Mouse (Mus musculus) WW6 (cell line): ENCODE measurements at regions not wholly inside any gene's neighbourhood (a gene's known extent, or its start where the extent isn't known, plus 50 kb on each side); places are given as distances from the start of the nearest gene placed in this dataset.

Experiments
- DNase-seq: peaks from one replicate; pipeline ENCODE4 v3.0.0-alpha.2; 2013; ENCODE audit warnings: low read depth, low spot score

DNA sequence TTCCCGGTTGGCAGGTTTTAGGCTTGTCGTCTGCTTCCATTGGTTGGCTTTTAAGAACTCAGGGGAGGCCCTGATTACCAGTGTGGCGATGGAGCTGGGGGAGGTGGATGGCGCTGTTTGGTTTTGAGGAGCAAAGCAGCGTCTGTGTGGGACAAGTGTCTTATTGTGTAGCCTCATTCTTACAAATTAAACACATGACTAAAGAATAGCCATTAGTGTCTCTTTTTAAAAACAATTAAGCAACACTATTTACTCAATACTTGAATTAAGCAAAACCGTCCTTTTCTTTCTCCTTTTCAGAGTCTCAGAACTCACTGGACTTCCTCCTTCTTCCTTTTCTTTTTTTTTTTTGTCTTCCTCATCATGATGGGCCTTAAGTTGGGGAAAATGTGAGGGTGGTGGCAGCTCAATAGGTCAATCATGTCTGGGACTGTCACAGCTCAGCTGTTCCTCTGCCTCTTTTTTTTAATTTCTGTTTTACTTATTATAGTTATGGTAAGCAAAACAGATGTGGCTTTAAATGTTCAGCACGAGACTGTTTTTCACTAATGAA, 89.1 kb downstream of the Kcnrg start:
- DNase-seq: no peak

DNA sequence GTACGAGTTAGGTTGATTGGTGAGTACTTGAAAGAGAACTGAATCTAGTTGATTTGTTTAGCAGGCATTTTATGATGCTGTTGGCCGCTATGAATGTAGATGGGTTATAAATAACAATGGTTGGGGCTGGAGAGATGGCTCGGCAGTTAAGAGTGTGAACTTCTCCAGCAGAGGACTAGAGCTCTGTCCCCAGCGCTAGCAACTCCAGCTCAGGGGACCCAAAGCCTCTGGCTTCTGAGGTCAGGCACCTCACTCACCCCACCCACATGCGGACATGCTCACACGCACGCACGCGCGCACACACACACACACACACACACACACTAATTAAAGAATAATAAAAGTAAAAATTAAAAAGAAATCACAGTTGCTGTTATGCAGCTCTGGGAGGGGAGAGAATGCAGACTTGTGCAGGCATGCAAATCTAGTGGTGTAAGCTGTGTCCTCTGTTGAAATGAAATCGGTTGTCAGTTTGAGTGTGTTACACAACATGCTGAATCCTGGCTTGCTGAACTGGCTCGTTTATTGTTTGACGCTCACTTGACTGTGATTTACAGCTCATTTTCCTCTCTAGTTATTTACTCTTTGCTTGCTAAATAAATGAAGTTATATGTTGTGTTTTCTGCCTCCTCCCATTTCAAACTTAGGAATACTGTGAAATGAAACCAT, 89.8 kb downstream of the Kcnrg start:
- DNase-seq: no peak

DNA sequence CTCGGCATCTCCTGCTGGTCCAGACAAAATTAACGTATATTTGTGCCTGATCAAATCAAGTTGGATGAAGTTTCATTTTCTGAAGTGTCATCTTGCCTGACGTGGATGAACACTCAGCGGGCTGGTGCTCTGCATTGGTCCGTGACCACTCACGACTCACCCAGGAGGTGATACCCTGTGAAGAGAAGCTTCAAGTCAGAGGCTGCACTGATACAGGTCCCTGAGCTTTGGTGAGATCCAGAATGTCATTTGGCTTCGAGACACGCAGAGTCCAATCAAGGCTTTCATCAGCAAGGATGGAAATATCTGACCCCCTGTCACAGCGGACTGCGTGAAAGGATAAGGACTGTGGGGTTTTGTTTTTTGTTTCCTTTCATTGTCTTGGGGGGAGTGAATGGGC, 90.4 kb downstream of the Kcnrg start:
- no peak for DNase-seq

DNA sequence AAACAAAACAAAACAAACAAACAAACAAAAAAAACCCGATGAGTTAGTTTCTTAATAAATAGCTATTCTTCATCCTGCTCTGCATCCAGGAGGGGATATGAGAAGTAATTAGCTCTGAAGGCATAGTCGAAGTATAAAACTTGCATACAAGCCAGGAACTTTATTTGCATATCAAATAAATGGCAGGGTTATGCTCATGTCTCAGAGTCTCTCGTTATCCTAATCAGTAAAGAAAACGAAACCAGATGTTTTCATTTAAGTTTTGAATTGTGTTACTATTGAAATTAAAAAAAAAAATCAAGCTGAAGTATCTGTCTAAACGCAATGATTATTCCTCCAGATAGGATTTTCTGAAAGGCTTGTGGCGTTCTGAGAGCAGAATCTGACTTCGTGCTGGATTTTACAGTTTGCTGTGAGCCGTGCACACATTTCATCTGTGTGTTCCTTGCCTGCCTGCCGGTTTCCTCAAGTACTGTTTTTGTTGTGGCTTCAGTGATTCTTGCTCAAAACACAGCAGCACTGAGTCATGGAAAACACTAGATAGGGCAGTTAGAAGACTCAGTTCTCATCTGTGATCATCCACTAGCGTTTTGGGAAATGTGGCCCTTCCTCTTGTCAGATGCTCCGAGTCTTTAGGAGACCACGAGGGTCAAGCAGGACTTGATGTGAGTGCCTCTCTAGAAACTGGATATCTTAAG, 91.2 kb downstream of the Kcnrg start:
- DNase-seq: no peak

DNA sequence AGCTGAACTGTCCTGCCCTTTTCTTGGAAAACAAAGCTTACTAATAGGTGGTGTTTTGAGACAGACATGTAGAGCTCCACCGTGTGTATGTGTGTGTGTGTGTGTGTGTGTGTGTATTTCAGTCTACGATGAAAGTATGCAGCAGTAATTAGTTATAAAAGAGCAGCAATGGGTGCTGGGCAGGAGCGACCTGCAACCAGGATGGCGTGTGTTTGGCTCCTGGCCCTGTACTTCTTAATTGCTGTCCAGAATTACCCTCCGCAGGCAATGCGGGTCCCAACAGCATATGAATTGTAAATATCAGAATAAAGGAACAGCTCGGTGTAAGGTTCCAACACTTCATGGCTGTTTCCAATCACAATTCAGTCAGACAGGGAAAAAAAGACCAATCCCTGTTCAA, 92.4 kb downstream of the Kcnrg start:
- DNase-seq: no peak

DNA sequence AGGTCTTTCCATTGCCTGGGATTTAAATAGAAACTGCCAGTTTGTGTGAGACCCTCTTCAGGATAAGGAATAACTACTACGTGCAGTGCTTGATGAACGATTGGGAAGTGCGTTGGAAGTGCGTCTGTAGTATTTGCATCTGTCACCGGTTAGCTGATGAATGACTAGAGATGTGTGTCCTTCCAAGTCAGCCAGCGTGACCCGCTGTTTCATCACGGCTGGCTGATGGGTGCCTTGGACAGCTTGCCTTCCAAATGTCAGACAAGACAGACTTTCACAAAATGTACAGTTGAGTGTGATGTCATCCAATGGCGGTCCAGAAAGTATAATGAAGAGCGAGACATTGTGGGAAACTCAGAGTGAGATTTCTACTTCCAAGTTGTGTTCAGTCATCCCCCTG, 93.9 kb downstream of the Kcnrg start:
- DNase-seq: no peak

DNA sequence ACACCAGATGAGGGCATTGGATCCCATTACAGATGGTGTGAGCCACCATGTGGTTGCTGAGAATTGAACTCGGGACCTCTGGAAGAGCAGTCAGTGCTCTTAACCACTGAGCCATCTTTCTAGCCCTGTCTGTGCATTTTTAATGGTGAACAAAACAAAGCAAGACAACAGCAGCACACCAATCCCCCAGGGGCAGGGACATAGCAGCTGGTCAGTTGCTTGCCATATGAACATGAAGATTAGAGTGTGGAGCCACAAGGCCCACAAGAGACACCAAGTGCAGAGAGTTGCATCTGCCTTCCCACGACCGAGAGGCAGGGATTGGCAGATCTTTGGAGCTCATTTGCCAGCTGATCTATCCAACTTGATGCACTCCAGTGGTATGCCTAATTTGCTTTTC, 96.7 kb downstream of the Kcnrg start:
- no peak for DNase-seq

DNA sequence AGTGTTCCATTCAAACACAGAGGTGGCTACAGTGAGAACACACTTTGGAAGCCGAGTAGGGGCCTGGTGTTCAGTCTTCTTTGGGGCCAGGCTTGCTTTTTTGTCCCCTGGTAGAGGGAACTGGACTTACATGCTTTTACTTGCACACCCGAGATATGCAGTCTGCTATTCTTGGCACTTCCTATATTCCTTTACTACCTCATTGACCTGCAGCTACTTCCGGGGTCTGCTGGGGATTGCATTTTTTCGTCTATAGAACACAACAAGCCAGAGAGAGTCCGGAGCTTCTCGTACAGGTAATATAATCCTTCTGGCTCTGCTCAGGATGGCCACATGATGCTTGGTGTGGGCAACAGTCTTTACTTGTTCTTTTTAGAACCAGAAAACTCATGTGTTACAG, 99.7 kb downstream of the Kcnrg start:
- DNase-seq: no peak

DNA sequence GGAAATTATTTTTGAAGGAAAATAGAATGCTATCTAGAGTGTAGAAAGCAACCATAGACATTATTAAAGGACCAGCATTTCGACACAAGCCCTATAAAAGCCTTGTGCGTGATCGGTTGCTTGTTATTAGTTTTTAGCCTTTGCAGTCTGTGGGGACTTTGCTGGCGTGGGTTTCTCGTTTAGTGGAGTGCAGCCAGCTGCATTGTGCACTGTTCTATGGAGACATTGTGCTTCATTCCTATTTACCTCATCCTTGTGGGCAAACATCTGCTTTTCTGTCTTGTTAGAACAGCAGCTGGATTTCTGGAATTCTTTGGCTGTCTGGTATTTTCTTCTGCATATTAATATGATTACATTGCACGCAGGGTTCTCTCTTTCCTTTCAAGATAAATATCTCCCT, 101.1 kb downstream of the Kcnrg start:
- no peak for DNase-seq

DNA sequence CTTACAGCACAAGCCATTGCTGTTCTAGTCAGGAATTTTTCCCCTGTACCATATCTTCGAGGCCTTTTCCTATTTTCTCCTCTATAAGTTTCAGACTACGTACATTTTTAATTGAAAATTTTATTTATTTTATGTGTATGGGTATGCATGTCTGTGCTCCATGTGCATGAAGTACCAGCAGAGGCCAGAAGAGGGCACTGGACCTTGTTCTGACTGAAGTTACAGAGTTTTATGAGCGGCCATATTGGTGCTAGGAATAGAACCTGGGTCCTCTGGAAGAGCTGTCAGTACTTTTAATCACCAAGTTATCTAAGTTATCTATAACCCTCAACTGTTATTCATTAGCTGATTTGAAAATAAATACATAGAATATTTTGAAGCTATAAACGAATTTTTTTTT, 108.5 kb downstream of the Kcnrg start:
- DNase-seq: no peak

DNA sequence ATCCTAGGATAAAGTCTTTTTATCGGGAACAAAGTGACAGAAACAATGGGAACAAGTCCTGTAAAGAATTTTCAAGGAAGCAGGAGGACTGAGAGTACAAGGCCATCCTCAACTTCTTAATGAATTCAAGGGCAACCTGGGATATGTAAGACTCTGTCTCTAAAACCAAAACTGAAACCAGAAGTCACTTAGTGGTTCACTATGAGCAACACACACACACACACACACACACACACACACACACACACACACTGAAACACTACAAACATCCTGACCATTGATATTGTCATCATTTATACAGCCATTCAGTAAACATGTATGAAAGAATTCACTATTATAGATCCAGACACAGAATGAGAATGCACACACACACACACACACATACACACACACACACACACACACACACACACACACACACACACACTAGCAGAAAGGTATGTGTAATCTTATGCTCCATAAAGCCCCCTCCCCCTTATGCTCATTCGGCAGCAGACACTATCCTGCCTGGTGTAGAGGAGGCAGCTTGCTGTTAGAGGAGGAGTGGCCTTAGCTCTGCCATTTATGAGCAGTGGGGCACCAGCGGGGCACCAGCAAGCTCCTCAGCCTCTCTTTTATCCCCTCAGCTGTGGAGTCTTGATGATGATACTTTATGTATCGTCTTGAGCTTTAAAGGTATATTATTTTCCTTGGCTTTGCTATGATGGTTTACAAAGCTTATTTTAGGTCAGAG, 111.3 kb downstream of the Kcnrg start:
- no peak for DNase-seq

DNA sequence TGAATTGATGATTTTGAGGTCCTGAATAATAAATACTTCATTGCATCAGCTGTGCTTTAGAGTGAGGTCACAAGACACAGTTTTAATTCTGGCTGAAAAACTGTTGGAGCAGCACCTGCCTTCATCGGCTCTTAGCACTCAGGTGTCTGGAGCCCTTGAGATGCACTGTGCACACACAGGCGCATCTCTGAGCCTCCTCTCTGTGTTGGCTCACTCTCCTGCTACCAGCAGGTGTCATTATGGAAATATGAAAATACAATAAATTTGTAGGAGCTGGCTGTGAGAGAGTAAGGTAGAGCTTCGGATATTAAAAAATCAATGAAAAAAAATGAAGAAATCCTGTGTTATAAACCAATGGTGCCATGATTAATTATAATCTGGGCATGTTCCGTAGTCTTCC, 114.0 kb downstream of the Kcnrg start:
- no peak for DNase-seq

DNA sequence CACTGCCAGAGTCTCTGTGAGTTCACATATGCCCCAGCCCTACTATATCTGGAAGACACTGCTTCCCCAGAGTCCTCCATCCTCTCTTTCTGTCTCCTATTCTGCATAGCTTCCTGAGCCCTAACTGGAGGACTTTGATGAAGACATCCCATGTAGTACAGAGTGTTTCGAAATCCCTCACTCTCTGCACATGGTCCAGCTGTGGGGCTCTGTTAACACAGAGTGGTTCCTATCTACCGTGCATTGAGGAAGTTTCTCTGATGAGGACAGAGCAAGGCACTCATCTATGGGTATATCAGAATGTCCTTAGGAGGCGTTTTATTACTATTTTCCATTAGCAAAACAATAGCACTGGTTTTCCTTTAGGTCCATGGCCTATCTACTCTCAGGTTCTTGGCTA, 117.7 kb downstream of the Kcnrg start:
- no peak for DNase-seq

DNA sequence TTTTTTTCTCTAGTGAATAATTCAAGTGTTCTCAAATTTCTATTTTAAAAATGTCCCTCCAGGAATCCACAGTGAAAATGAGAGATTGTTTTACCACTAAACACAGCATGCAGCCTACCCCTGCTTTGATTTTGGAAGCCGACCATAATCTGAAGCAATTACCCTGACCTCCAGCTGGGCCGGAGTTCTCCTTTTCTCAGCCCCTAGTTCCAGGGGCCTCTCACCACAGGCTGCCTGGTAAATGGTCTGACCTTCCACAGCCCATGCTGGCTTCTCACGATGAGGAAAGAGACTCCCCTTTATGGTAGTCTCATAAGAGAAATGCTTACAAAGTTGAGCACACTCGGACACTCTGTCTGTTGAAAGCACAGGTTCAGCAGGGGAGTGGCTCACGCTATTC, 121.3 kb downstream of the Kcnrg start:
- no peak for DNase-seq

DNA sequence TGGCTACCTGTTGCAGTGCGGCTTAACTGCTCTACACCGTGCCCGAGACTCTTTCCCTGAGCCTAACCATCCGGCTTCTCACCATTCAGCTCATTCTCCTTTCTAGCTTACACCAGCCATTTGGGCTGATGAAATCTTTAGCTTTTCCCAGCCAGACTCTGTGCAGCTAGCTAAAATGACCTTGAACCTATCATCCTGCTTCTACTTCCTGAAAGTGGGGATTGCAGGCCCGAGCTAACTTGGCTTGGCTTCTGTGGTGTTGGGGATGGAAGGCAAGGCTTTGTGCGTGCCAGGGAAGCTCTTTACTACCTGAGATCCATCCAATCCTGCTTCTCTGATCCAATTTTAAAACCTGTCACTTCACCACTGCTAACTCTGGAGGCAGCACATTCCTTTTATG, 128.3 kb downstream of the Kcnrg start:
- no peak for DNase-seq

DNA sequence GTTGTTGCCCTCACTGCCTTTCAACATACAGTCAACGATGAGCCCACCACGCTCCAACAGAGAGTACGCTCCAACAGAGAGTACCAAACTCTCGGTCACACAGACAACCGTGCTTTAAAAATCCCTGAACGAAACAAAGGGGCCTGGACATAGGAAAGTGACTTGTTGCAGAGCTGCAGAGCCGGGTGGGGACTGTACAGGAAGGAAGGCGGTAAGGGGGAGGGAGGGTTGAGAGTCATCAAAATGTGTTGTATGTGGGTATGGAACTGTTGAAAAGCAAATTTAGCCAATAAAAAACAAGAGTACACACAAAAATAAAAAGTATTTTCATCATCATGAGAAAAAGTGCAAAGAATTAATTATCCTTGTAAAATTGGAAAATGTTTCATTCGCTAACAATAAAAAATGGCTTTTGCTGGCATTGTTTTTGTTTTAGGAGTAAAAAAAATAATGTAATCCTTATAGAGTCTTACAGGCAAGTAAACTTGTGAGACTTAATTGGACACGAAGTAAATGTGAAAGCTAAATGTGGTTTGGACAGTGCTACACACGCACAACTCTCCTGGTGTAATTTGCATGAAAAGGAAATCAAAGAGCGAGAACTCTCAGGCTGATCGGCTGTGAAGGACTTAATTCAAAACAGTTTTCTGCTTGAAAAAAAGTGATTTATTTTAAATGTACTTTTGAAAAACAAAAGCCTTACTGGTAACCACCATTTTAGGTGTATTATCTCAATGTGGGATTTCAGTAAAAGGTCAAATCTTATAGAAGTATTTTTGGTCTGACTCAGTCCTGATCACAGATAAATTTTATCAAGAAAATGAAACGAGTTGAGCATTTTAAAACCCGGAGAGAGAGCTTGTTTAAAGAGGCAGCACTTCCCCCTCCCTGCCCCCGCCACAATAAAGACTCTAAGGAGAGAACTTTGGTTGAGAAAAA, 129.4 kb downstream of the Kcnrg start:
- DNase-seq: no peak

DNA sequence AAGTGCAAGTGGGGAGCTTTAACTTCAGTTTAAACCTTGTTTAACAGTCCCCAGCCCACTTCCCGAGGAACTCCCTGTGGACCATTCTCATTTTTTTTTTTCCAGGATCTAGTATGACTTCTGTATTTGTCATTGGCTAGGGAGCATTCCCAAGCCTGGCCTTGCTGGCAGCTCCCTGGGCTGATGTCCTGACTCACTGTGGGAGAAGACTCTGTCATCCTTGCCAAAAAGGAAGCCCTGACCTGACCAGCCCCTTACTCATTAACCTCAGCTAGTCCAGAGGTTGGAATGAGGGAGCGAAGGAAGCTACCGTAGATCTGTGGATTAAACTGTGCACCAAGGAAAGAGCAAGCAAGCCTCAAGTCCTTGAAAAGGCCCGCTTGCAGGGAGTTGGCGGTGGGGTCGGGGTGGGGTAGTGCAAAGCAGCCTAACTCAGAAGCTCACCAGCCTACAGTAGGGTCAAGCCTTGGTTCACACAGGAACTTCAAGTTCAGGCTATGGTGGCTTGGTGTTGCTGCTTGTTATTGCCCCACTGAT, 130.3 kb downstream of the Kcnrg start:
- DNase-seq: no peak

DNA sequence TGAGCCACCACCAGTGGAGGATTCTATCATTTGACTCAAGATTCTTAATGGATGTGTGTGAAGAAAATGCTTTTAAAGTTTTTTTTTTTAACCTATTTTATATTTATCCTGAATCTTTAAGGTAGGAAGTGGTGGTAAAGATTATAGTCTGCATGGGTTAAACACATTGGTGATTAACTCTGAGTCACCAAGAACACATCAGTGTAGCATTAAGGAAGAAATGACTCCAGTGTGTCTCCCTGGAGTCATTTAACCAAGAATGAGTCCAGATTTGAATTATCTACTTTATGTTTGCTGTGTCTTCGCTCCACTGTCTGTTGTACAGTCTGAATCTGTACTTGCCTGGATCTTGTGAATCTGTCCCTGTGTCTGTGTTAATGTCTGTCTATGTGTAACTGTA, 132.2 kb downstream of the Kcnrg start:
- DNase-seq: no peak

DNA sequence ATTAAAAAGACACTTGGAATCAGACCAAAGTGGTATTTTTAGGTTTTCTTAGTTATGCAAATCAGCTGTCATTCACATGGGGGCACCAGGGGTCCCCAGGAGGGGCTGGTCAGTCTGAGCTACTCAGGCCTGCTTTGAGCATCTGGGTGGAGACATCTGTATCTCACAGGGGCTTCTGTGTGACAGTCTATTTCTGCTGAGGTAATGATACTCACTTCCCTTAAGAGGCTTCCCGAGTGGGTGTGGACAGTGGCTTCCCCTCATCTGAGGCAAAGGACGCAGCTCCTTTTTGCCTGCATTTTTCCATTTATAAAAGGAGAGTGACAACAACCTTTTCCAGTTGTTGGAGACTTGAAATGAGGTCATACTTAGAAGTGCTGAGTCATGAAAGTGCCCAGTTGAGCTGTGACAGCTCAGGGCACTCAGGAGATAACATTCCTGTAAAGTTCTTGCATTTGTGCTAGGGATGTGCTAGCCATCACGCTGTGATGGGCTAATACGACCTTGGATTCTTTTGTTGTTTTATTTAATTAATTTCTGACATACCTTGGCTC, 136.7 kb downstream of the Kcnrg start:
- DNase-seq: no peak

DNA sequence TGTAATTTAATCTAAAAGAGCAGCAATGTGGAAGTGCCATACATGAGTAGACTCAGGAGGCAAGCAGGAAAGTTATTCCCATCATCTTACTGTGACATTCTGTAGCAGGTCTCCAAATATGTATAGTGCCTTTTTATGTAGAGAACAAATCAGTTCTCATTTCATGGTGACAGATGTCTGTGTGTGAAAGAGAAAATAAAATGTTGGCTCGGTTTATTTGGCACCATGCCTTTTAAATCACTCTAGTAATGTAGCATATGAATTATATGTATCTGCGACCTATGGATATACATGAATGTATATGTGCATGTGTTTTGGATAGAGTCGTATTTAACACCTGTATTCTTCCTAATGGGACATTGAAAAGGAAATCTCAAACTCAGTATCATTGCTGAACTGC, 146.2 kb downstream of the Kcnrg start:
- no peak for DNase-seq

DNA sequence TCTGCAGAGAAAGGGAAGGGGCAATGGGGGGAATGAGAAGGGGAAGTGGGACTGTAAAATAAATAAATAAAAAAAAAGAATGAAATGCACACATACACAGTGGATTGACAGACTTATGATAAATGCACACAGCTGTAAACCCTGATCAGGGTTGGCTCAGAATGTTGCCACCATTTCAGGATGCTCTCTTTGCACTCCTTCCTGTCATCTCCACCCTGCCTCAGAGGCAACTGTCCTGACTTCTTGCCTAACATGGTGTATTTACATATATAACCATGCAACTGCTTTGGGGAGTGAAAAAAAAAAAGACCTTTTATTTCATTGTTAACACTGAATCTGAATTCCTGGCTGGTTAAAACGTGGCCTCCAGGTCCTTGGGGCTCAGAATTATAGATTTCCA, 149.4 kb downstream of the Kcnrg start:
- DNase-seq: no peak
